Mouse (Mus musculus) bone marrow macrophage, adult 2 months (primary cell): ENCODE measurements around the gene Gm28557. TPM values are rescaled to one million over a fixed set of nuclear protein-coding genes. Genes with fewer than 3 reads are reported as not detected.
"Not testable (repeated sequence)": the region's sequence is repeated elsewhere in the genome, so short reads cannot be mapped to it uniquely, and the experiment has no call there.

Experiments used
- H3K27ac ChIP-seq: 2 replicates; pipeline ENCODE4 v1.5.1; 2012; ENCODE audit warnings: low read depth, low read length; ENCODE audit not compliant: insufficient read depth
- H3K4me1 ChIP-seq: 2 replicates; pipeline ENCODE4 v1.6.1; 2012; ENCODE audit warnings: low read length; ENCODE audit not compliant: control insufficient read depth, insufficient read depth
- H3K4me3 ChIP-seq: 2 replicates; pipeline ENCODE4 v1.5.1; 2012; ENCODE audit warnings: mild to moderate bottlenecking, low read length, moderate library complexity; ENCODE audit not compliant: insufficient read depth
- CTCF ChIP-seq: IDR thresholded peaks from 2 replicates; pipeline ENCODE4 v1.5.1; 2012; ENCODE audit warnings: low read depth, mild to moderate bottlenecking, low read length, moderate library complexity
- POLR2A ChIP-seq: IDR thresholded peaks from 2 replicates; pipeline ENCODE4 v1.6.1; 2012; ENCODE audit warnings: mild to moderate bottlenecking, low read depth, low read length, borderline replicate concordance
- polyA plus RNA-seq: library from polyadenylated mRNA; stranded (reverse); fragments of >200 nt; gene quantifications from 2 replicates; pipeline ENCODE4 v1.2.4, GENCODE M21; 2012; ENCODE audit not compliant: missing spikeins, insufficient read depth, insufficient read length

The Gm28557 gene
- polyA plus RNA-seq, result 6.2 and 7.1 TPM in 2 replicates

DNA sequence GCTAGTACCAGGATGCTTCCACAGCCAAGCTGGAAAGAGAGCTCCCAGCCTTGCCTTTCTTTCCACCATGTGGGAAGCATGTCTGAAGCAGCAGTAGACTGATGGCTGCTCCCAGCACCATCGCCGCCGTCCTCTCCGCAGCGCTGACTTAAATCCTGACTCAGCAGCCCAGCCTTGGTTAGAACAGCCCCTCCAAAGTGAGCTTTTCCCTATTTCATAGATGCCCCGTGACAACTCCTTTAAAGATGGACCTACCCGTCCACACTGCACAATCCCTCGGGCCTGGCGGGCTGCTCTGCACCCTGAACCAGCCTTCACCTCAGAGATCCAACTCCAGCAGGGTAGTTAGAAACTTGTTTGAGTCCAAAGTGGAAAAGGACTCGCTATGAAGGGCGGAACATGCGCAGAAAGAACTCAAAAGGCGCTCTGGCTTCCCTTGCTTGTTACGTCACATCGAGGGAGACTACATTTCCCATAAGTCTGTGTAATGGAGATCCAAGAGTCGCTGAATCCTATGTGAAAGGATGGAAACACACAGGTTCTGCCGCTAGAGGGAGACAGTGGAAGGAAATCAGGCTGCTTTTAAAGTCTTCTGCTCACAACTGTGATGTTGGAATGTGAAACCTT, at the start of gene Gm28557:
TSS of gene Gm28557 (minus strand) at position 411 of the 627 bp plus-strand sequence.
- H3K4me1 ChIP-seq, result peaks cover 5% of the 10 kb centered on the region; the same call in 1 of the 2 replicates
- TF ChIP-seq CTCF (no peak), POLR2A (no peak)
- peak within 1 kb of the TSS; percentile 72 for H3K27ac ChIP-seq
- peak within 1 kb of the TSS; percentile 74 for H3K4me3 ChIP-seq

DNA sequence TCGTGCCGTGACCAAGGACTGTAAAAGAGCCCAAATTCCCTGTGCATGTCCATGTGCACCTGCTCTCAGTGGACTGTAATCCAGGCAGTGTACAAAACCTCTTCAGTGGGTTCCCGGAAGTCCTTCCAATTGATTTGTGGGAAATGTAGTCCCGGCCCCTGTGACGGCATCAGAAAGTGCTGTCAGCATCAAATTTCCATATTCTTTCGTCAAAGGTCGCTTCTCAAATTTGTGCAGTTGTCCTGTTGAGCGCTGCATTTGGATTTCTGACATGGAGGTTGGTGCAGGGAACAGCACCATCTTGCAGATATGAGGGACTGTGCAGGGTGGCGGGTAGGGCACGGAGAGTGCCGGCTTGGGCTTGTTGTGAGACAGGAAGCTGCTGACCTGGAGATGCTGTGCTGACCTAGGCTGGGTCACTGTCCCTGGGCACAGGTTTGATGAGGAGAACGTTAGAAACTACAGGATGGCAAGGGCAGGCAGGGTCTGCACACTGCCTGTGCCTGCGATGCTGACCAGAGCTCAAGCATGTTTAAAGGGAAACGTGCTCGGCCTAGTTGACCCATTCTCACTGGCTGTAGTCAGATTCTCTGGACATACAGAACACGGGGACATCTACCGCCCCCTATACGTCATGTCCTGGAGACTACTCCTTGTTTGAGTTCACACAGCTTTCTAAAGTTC, 19.8 kb upstream of the Gm28557 start:
- 0 out of 2 replicates have a peak overlapping the region, but pooled peaks have one; percentile 39 for H3K27ac ChIP-seq
- TF ChIP-seq CTCF (0 out of 2 replicates have a peak, but pooled peaks have one; percentile 14), POLR2A (no peak; the same call in 1 of the 2 replicates)
- H3K4me3 ChIP-seq, result peak overlapping the region; percentile 88

DNA sequence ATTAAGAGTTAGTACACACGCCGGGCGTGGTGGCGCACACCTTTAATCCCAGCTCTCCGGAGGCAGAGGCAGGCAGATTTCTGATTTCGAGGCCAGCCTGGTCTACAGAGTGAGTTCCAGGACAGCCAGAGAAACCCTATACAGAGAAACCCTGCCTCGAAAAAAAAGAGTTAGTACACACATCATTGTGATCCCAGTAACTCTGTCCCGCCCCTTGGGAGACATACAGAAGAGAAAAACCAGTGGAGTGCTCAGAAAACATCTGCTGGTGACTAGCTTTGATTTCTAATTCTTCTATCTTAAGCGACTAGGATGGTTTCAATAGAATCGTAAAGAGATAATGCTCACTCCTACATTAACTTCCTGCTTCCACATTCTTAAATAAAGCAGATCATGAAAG, 19.1 kb upstream of the Gm28557 start:
- H3K27ac ChIP-seq, H3K4me1 ChIP-seq, H3K4me3 ChIP-seq: not testable (repeated sequence)

More for the DNA sequence above, 19.8 kb upstream of the Gm28557 start:
- no peaks in the 10 kb centered on the region for H3K4me1 ChIP-seq

DNA sequence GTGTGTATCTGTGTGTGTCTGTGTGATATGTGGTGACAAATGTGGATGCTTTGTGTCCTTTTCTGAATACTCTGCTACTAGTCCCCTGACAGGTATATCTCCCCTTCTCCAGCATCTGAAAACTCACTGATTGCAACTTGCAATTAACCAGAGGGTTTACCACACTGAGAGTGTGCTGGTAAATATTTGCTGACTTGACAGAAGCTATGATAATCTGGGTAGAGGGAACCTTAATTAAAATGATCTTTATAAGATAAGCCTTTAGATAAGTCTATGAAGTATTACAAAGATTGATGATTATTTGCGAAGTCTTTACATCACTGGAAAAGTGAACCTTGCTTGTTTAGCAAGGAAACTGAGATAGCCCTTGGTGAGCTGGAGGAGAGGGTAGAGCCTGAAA, 16.1 kb upstream of the Gm28557 start:
- Histone ChIP-seq H3K4me3 (no peak overlapping the region), H3K4me1 (no peaks in the 10 kb centered on the region), H3K27ac (no peak overlapping the region)
- TF ChIP-seq POLR2A (no peak), CTCF (no peak)

DNA sequence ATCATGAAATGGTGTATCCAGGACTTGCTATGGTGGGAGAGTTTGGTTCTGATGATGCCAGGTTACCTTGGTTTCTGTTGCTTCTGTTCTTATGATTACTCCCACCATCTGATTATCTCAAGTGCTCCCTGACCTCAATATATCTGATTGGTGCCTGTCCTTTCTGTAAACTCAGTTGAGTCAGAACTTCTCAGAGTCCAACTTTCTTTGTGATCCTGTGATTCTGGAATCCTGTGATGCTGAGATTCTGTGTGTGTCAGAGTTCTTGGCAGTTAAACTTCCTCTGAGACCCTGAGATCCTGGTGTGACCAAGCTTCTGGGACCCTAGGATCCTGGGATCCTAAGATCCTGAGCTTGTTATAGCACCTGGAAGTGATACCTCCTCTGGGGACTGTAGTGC, 13.0 kb upstream of the Gm28557 start, which contains the start of gene Zfp759:
TSS of gene Zfp759 (plus strand) at position 301 of the 400 bp plus-strand sequence.
- H3K27ac ChIP-seq, H3K4me3 ChIP-seq, H3K4me1 ChIP-seq: not testable (repeated sequence)

DNA sequence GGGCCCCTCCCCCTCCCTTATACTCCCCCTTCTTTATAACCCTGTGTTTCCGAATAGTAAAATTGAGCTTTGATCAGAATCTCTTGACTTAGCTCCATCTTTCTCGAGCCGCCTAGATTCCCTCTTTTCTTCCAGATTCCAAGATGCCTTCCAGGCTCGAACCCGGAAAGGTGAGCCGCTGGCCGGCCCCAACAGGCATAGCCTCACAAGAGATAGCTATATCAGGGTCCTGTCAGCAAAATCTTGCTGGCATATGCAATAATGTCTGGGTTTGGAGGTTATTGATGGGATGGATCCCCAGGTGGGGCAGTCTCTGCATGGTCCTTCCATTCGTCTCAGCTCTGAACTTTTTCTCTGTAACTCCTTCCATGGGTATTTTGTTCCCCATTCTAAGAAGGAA, 7.8 kb upstream of the Gm28557 start, which contains the start of gene Rslcan18:
TSS of gene Rslcan18 (minus strand) at position 101 of the 400 bp plus-strand sequence.
- H3K4me1 ChIP-seq, H3K27ac ChIP-seq, H3K4me3 ChIP-seq: not testable (repeated sequence)

DNA sequence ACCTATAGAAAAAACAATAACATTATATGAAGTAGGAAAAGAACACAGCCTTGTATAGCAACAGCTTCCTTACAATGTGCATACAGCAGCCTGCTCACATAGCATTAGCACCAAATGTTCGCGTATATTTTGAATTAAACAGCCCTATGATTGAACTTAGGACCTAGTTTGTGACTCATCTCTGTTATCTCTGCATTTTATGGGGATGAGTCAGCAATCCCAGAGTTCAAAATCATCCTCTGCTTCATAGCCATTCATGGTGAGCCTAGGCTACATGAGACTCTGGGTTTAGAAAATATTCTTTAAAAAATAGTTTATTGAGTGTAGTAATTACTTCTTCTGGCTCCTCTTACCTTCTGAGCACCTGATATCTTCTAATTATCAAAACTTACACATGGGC, 4.9 kb upstream of the Gm28557 start:
- no peak for TF ChIP-seq POLR2A
- no peak for TF ChIP-seq CTCF
- Histone ChIP-seq H3K4me3 (no peak overlapping the region), H3K27ac (no peak overlapping the region), H3K4me1 (no peaks in the 10 kb centered on the region)

DNA sequence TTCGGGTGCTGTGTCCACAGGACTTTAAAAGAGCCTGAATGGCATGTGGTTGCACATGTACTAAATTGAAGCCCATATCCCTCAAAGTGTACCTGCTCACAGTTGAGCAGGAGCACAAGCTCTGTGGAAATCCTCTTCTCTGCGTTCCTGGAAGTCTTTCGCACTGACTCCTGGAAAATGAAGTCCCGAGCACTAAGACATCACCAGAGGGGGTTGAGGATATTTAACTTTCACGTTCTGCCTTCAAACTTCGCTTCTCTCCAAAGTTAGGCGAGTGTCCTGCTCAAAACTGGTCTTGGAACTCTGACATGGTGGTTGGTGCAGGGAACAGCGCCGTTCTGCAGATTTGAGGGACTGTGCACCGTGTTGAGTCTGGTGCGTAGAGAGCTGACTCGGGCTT, 3.7 kb upstream of the Gm28557 start:
- no peak overlapping the region for H3K27ac ChIP-seq
- H3K4me3 ChIP-seq, result no peak overlapping the region
- H3K4me1 ChIP-seq, result peaks cover 5% of the 10 kb centered on the region; the same call in 1 of the 2 replicates
- no peak for TF ChIP-seq POLR2A
- no peak for TF ChIP-seq CTCF

DNA sequence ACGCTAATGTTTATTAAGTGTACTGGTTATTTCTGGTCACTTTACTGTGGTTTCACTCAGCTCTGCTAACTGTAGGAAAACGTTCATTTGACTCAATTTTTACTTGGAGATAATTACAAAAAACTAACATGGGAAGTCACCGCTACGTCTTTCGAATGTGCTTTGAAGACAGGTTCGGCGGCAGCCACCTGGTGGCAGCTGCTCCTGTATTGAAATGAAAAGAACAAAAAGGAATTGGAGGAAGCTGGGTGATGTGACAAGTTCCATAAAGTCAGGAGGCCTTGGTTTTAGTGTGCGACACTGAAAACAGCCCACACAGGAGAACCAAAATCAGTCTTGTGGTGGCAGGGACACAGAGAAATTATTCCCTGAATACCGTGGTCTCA, 410 bp upstream of the Gm28557 start:
- peak overlapping the region; percentile 49 for H3K4me3 ChIP-seq
- no peak for TF ChIP-seq POLR2A
- peak; percentile 57; the same call in 1 of the 2 replicates for TF ChIP-seq CTCF
- H3K27ac ChIP-seq, result no peak overlapping the region
- H3K4me1 ChIP-seq, result peaks cover 5% of the 10 kb centered on the region; the same call in 1 of the 2 replicates

DNA sequence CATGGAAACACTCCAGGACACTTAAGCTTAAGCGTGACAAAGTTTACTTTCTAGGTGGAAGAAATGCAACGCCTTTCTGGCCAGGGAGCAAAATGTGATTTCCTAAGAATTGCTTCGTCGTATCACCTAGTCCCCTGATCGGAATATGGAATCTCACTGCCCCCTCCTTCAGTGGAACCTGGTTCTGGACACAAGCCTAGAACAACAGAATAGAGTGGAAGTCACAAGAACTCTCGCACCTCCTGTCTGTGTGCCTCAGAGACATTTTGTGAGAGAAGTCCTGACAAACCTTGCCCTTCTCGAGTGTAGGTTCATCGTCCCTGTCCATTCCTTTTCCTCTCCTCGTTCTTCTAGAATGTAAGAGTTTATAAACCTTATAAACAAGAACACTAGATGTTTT, 723 bp downstream of the Gm28557 start:
- Histone ChIP-seq H3K4me1 (peaks cover 5% of the 10 kb centered on the region; the same call in 1 of the 2 replicates), H3K27ac (peak overlapping the region; percentile 72; the same call in 1 of the 2 replicates), H3K4me3 (peak overlapping the region; percentile 74)
- TF ChIP-seq POLR2A (no peak), CTCF (no peak)
